Mouse (Mus musculus) liver, adult 2 months (tissue): ENCODE measurements around the gene Dusp18.

ENCODE experiments used
- CTCF ChIP-seq: fragments of 200-500 bp; IDR thresholded peaks from 2 replicates; pipeline ENCODE4 v1.5.1; 2011; ENCODE audit warnings: low read depth, low read length, control low read depth
- POLR2A ChIP-seq: fragments of 200-500 bp; IDR thresholded peaks from 2 replicates; pipeline ENCODE4 v1.6.1; 2011; ENCODE audit warnings: low read length, control low read depth; ENCODE audit not compliant: insufficient read depth; ENCODE audit errors: extremely low read depth

GRCm38 (mm10) chr11:3864343-3864742 lies 30.7 kb upstream of the Dusp18 start:
- no peak for TF ChIP-seq CTCF
- no peak for TF ChIP-seq POLR2A
